Mouse (Mus musculus): Measurements from ENCODE around the gene Socs3. TPM values are rescaled to one million over a fixed set of nuclear protein-coding genes. Genes with fewer than 3 reads are reported as not detected.

The Socs3 gene
- total RNA-seq, 2 experiments from 2014 or later, result 6.2 to 9.8 TPM

GRCm38 (mm10) chr11:117995255-117995654, 25.4 kb upstream of the Socs3 start:
- no peak for DNase-seq

- no peak for DNase-seq
Observed at GRCm38 (mm10) chr11:117994250-117995057, 24.6 kb upstream of the Socs3 start.

GRCm38 (mm10) chr11:117993190-117994175, 23.6 kb upstream of the Socs3 start:
- no peak for DNase-seq

- DNase-seq, result no peak
Observed at GRCm38 (mm10) chr11:117991502-117992470, 21.9 kb upstream of the Socs3 start.

GRCm38 (mm10) chr11:117989926-117990325, 20.1 kb upstream of the Socs3 start:
- no peak for DNase-seq

GRCm38 (mm10) chr11:117989241-117989640, 19.4 kb upstream of the Socs3 start:
- DNase-seq, result no peak

GRCm38 (mm10) chr11:117987968-117988367, 18.1 kb upstream of the Socs3 start:
- no peak for DNase-seq

GRCm38 (mm10) chr11:117987032-117987451, 17.2 kb upstream of the Socs3 start:
- DNase-seq, result peak; percentile 46

- DNase-seq, result peak; percentile 93
Observed at GRCm38 (mm10) chr11:117986126-117987031, 16.5 kb upstream of the Socs3 start, which contains the start of gene Pgs1. Gene Pgs1, plus strand, starts transcription at chr11:117986292.

- no peak for DNase-seq
Observed at GRCm38 (mm10) chr11:117983770-117984169, 13.9 kb upstream of the Socs3 start.

GRCm38 (mm10) chr11:117982426-117982825, 12.6 kb upstream of the Socs3 start:
- DNase-seq, result no peak

- DNase-seq, result no peak
Observed at GRCm38 (mm10) chr11:117979388-117979787, 9.5 kb upstream of the Socs3 start.

GRCm38 (mm10) chr11:117977694-117978360, 8.0 kb upstream of the Socs3 start:
- no peak for DNase-seq

GRCm38 (mm10) chr11:117976081-117976582, 6.3 kb upstream of the Socs3 start:
- peak; percentile 75 for DNase-seq

- DNase-seq, result no peak
Observed at GRCm38 (mm10) chr11:117975211-117975967, 5.5 kb upstream of the Socs3 start.

GRCm38 (mm10) chr11:117974327-117975125, 4.7 kb upstream of the Socs3 start:
- DNase-seq, result no peak

- no peak for DNase-seq
Observed at GRCm38 (mm10) chr11:117973569-117973968, 3.7 kb upstream of the Socs3 start.
